Mouse (Mus musculus) Patski (cell line): ENCODE measurements at regions not wholly inside any gene's neighbourhood (a gene's known extent, or its start where the extent isn't known, plus 50 kb on each side); places are given as distances from the start of the nearest gene placed in this dataset.

Experiments used
- ATAC-seq: fragments of 100-300 bp; one replicate; pipeline ENCODE4 v1.8.0; 2021
- CTCF ChIA-PET: fragments of 350-600 bp; sonication (Branson Sonifier 250); formaldehyde crosslinking; loops from one replicate; lab custom pipeline; 2022; ENCODE audit warnings: inconsistent platforms; lab: Charles Lee
- POLR2A ChIA-PET: fragments of 350-600 bp; sonication (Branson Sonifier 250); formaldehyde crosslinking; loops from one replicate; lab custom pipeline; 2022; ENCODE audit warnings: antibody characterized with exemption, inconsistent platforms; lab: Charles Lee
- DNase-seq: peaks from one replicate; pipeline ENCODE4 v3.0.0-alpha.2; 2011; ENCODE audit warnings: low read depth, low spot score
- H3K27me3 ChIP-seq: fragments of 371-371 bp; one replicate; pipeline ENCODE4 v1.5.1; 2021
- CTCF ChIP-seq: fragments of 100-300 bp; IDR thresholded peaks from one replicate; pipeline ENCODE4 v1.5.1; 2021
- in situ Hi-C: fragments of 300-500 bp; cut with MboI; formaldehyde crosslinking; loops from 3 replicates; pipeline ENCODE4 v1.11.1; 2018; ENCODE audit warnings: low pct_unique_long_range_greater_than_20kb, mixed read lengths

- ChIA-PET CTCF (no interaction called here), POLR2A (no interaction called here)
- no peak for DNase-seq
- ATAC-seq, result no peak
- in situ Hi-C loops, result no loop called here
- H3K27me3 ChIP-seq, result no peaks in the 10 kb centered on the region
- no peak for TF ChIP-seq CTCF
These were observed 250.7 kb upstream of the 9630041A04Rik start for GRCm38 (mm10) chr9:101610806-101611443.

GRCm38 (mm10) chr9:101610338-101610737 is 251.3 kb upstream of the 9630041A04Rik start:
- POLR2A ChIA-PET, result no interaction called here
- DNase-seq (no peak), ATAC-seq (no peak)
- no peaks in the 10 kb centered on the region for H3K27me3 ChIP-seq
- CTCF ChIA-PET, result no interaction called here
- TF ChIP-seq CTCF, result no peak
- in situ Hi-C loops, result no loop called here

GRCm38 (mm10) chr9:101602799-101603198 is 258.8 kb upstream of the 9630041A04Rik start:
- CTCF ChIA-PET, result no interaction called here

GRCm38 (mm10) chr9:101596898-101597297 is 264.7 kb upstream of the 9630041A04Rik start:
- in situ Hi-C loops, result no loop called here
- DNase-seq (no peak), ATAC-seq (no peak)
- ChIA-PET CTCF (no interaction called here), POLR2A (no interaction called here)
- TF ChIP-seq CTCF, result no peak
- H3K27me3 ChIP-seq, result no peaks in the 10 kb centered on the region

More at GRCm38 (mm10) chr9:101602799-101603198, 258.8 kb upstream of the 9630041A04Rik start:
- H3K27me3 ChIP-seq, result no peaks in the 10 kb centered on the region
- POLR2A ChIA-PET, result interaction anchor here (0.6 kb wide), 1 partner anchor 85 kb away, joined by 3 read pairs; no protein-coding TSS in a partner anchor
- DNase-seq, result no peak
- no peak for ATAC-seq
- TF ChIP-seq CTCF, result no peak
- in situ Hi-C loops, result no loop called here

- in situ Hi-C loops, result no loop called here
- ATAC-seq (no peak), DNase-seq (no peak)
- ChIA-PET POLR2A (no interaction called here), CTCF (no interaction called here)
- H3K27me3 ChIP-seq, result no peaks in the 10 kb centered on the region
- no peak for TF ChIP-seq CTCF
These were observed 266.5 kb upstream of the 9630041A04Rik start for GRCm38 (mm10) chr9:101595101-101595650.

GRCm38 (mm10) chr9:101592621-101593020 is 269.0 kb upstream of the 9630041A04Rik start:
- ChIA-PET POLR2A (no interaction called here), CTCF (no interaction called here)
- TF ChIP-seq CTCF, result no peak
- no peak for ATAC-seq
- no peaks in the 10 kb centered on the region for H3K27me3 ChIP-seq
- in situ Hi-C loops, result no loop called here
- no peak for DNase-seq

- CTCF ChIA-PET, result no interaction called here
- H3K27me3 ChIP-seq, result no peaks in the 10 kb centered on the region
- in situ Hi-C loops, result no loop called here
- ATAC-seq (no peak), DNase-seq (no peak)
- no peak for TF ChIP-seq CTCF
- POLR2A ChIA-PET, result interaction anchor here (0.6 kb wide), 1 partner anchor 133 kb away, joined by 4 read pairs; no protein-coding TSS in a partner anchor
These were observed 270.0 kb upstream of the 9630041A04Rik start for GRCm38 (mm10) chr9:101591681-101592080.

GRCm38 (mm10) chr9:101590310-101590709 is 271.3 kb upstream of the 9630041A04Rik start:
- DNase-seq (no peak), ATAC-seq (no peak)
- in situ Hi-C loops, result no loop called here
- CTCF ChIA-PET, result no interaction called here
- POLR2A ChIA-PET, result no interaction called here
- H3K27me3 ChIP-seq, result no peaks in the 10 kb centered on the region
- TF ChIP-seq CTCF, result no peak

GRCm38 (mm10) chr9:101581064-101581463 is 280.6 kb upstream of the 9630041A04Rik start:
- no peak for DNase-seq
- ATAC-seq, result no peak
- ChIA-PET POLR2A (no interaction called here), CTCF (no interaction called here)
- no peak for TF ChIP-seq CTCF
- in situ Hi-C loops, result no loop called here
- no peaks in the 10 kb centered on the region for H3K27me3 ChIP-seq

- ATAC-seq (no peak), DNase-seq (no peak)
- no peak for TF ChIP-seq CTCF
- H3K27me3 ChIP-seq, result no peaks in the 10 kb centered on the region
- in situ Hi-C loops, result no loop called here
- POLR2A ChIA-PET, result no interaction called here
- CTCF ChIA-PET, result no interaction called here
These were observed 290.9 kb upstream of the 9630041A04Rik start for GRCm38 (mm10) chr9:101570714-101571113.

- in situ Hi-C loops, result no loop called here
- DNase-seq (no peak), ATAC-seq (no peak)
- POLR2A ChIA-PET, result no interaction called here
- CTCF ChIA-PET, result no interaction called here
- TF ChIP-seq CTCF, result no peak
- no peaks in the 10 kb centered on the region for H3K27me3 ChIP-seq
These were observed 298.4 kb upstream of the 9630041A04Rik start for GRCm38 (mm10) chr9:101563196-101563595.

- no peaks in the 10 kb centered on the region for H3K27me3 ChIP-seq
- in situ Hi-C loops, result no loop called here
- DNase-seq, result no peak
- CTCF ChIA-PET, result interaction anchor here (1.4 kb wide), 1 partner anchor 19 kb away, joined by 3 read pairs; no protein-coding TSS in a partner anchor
- no peak for ATAC-seq
- POLR2A ChIA-PET, result no interaction called here
- no peak for TF ChIP-seq CTCF
These were observed 302.3 kb upstream of the 9630041A04Rik start for GRCm38 (mm10) chr9:101559366-101559765.
